Mouse (Mus musculus): Measurements from ENCODE around the gene Ap3m1. TPM values are rescaled to one million over a fixed set of nuclear protein-coding genes. Genes with fewer than 3 reads are reported as not detected.

Ap3m1 gene
- total and polyA plus RNA-seq, 3 experiments = 26.6 to 69.4 (median 51.6) TPM

GRCm38 (mm10) chr14:21085666-21086065, 33.4 kb upstream of the Ap3m1 start:
- TF ChIP-seq EP300 (IDR thresholded peaks at IDR 0.05; ENCODE audit: insufficient read depth, low read depth, low read length) = no peak
- no peak for TF ChIP-seq POLR2A (IDR thresholded peaks at IDR 0.05; ENCODE audit: insufficient read depth, low read depth, low read length)
- no peak for TF ChIP-seq CTCF (IDR thresholded peaks at IDR 0.05)
- no peak overlapping the region for H3K4me3 ChIP-seq
- WGBS = 71% methylated on average over 5 of the region's 5 CpGs
- H3K79me2 ChIP-seq (replicated peaks; ENCODE audit: control insufficient read depth, insufficient read depth, low read length) = peaks cover 5% of the 10 kb centered on the region; the same call in 1 of the 2 replicates
- no peak overlapping the region for H3K9ac ChIP-seq (ENCODE audit: low read depth, low read length)
- intact Hi-C loops (cut with DNase I) = no loop called here
- H3K36me3 ChIP-seq (ENCODE audit: control insufficient read depth, insufficient read depth, low read length) = peaks cover 9% of the 10 kb centered on the region
- no peak overlapping the region for H3K27ac ChIP-seq
- H3K4me1 ChIP-seq (ENCODE audit: control insufficient read depth, insufficient read depth, low read length) = peaks cover 4% of the 10 kb centered on the region
- no peak for DNase-seq
- no peaks in the 10 kb centered on the region for H3K27me3 ChIP-seq (ENCODE audit: control insufficient read depth, insufficient read depth, low read length)

GRCm38 (mm10) chr14:21082823-21083222, 30.5 kb upstream of the Ap3m1 start:
- H3K27me3 ChIP-seq (ENCODE audit: control insufficient read depth, insufficient read depth, low read length) = no peaks in the 10 kb centered on the region
- H3K4me1 ChIP-seq (ENCODE audit: control insufficient read depth, insufficient read depth, low read length) = peaks cover 4% of the 10 kb centered on the region
- no peak overlapping the region for H3K9ac ChIP-seq (ENCODE audit: low read depth, low read length)
- H3K27ac ChIP-seq = no peak overlapping the region
- no peak overlapping the region for H3K4me3 ChIP-seq
- DNase-seq = no peak
- peaks cover 6% of the 10 kb centered on the region; the same call in 1 of the 2 replicates for H3K79me2 ChIP-seq (replicated peaks; ENCODE audit: control insufficient read depth, insufficient read depth, low read length)
- H3K36me3 ChIP-seq (ENCODE audit: control insufficient read depth, insufficient read depth, low read length) = peaks cover 11% of the 10 kb centered on the region
- WGBS = 48% methylated on average over 1 of the region's 1 CpGs
- TF ChIP-seq POLR2A (IDR thresholded peaks at IDR 0.05; ENCODE audit: insufficient read depth, low read depth, low read length) (no peak), CTCF (IDR thresholded peaks at IDR 0.05) (no peak), EP300 (IDR thresholded peaks at IDR 0.05; ENCODE audit: insufficient read depth, low read depth, low read length) (no peak)
- intact Hi-C loops (cut with DNase I) = no loop called here

GRCm38 (mm10) chr14:21078511-21078910, 26.2 kb upstream of the Ap3m1 start:
- no peak overlapping the region for H3K4me3 ChIP-seq
- intact Hi-C loops (cut with DNase I) = no loop called here

GRCm38 (mm10) chr14:21077939-21078338, 25.6 kb upstream of the Ap3m1 start:
- no peaks in the 10 kb centered on the region for H3K27me3 ChIP-seq (ENCODE audit: control insufficient read depth, insufficient read depth, low read length)
- 55% methylated on average over 4 of the region's 4 CpGs for WGBS
- H3K27ac ChIP-seq = peak overlapping the region; percentile 53; the same call in 1 of the 2 replicates
- peaks cover 3% of the 10 kb centered on the region; the same call in 1 of the 2 replicates for H3K79me2 ChIP-seq (replicated peaks; ENCODE audit: control insufficient read depth, insufficient read depth, low read length)
- H3K9ac ChIP-seq (ENCODE audit: low read depth, low read length) = no peak overlapping the region
- intact Hi-C loops (cut with DNase I) = no loop called here
- H3K4me3 ChIP-seq = no peak overlapping the region
- DNase-seq = no peak
- peaks cover 7% of the 10 kb centered on the region for H3K36me3 ChIP-seq (ENCODE audit: control insufficient read depth, insufficient read depth, low read length)
- peaks cover 5% of the 10 kb centered on the region for H3K4me1 ChIP-seq (ENCODE audit: control insufficient read depth, insufficient read depth, low read length)
- TF ChIP-seq EP300 (IDR thresholded peaks at IDR 0.05; ENCODE audit: insufficient read depth, low read depth, low read length) = no peak
- no peak for TF ChIP-seq POLR2A (IDR thresholded peaks at IDR 0.05; ENCODE audit: insufficient read depth, low read depth, low read length)
- no peak for TF ChIP-seq CTCF (IDR thresholded peaks at IDR 0.05)

More at GRCm38 (mm10) chr14:21078511-21078910, 26.2 kb upstream of the Ap3m1 start:
- H3K9ac ChIP-seq (ENCODE audit: low read depth, low read length) = no peak overlapping the region
- DNase-seq = no peak
- peaks cover 8% of the 10 kb centered on the region for H3K4me1 ChIP-seq (ENCODE audit: control insufficient read depth, insufficient read depth, low read length)
- H3K36me3 ChIP-seq (ENCODE audit: control insufficient read depth, insufficient read depth, low read length) = peaks cover 7% of the 10 kb centered on the region
- H3K27me3 ChIP-seq (ENCODE audit: control insufficient read depth, insufficient read depth, low read length) = no peaks in the 10 kb centered on the region
- H3K27ac ChIP-seq = peak overlapping the region; percentile 53; the same call in 1 of the 2 replicates
- TF ChIP-seq CTCF (IDR thresholded peaks at IDR 0.05) (no peak), POLR2A (IDR thresholded peaks at IDR 0.05; ENCODE audit: insufficient read depth, low read depth, low read length) (no peak), EP300 (IDR thresholded peaks at IDR 0.05; ENCODE audit: insufficient read depth, low read depth, low read length) (no peak)
- peaks cover 3% of the 10 kb centered on the region; the same call in 1 of the 2 replicates for H3K79me2 ChIP-seq (replicated peaks; ENCODE audit: control insufficient read depth, insufficient read depth, low read length)

GRCm38 (mm10) chr14:21076501-21077194, 24.3 kb upstream of the Ap3m1 start:
- 30% methylated on average over 7 of the region's 7 CpGs for WGBS
- Histone ChIP-seq H3K4me1 (ENCODE audit: control insufficient read depth, insufficient read depth, low read length) (peaks cover 5% of the 10 kb centered on the region), H3K27ac (peak overlapping the region; percentile 88), H3K36me3 (ENCODE audit: control insufficient read depth, insufficient read depth, low read length) (peaks cover 5% of the 10 kb centered on the region), H3K27me3 (ENCODE audit: control insufficient read depth, insufficient read depth, low read length) (no peaks in the 10 kb centered on the region), H3K79me2 (replicated peaks; ENCODE audit: control insufficient read depth, insufficient read depth, low read length) (peaks cover 1% of the 10 kb centered on the region; the same call in 1 of the 2 replicates), H3K9ac (ENCODE audit: low read depth, low read length) (peak overlapping the region; percentile 61), H3K4me3 (peak overlapping the region; percentile 62)
- intact Hi-C loops (cut with DNase I) = no loop called here
- TF ChIP-seq POLR2A (IDR thresholded peaks at IDR 0.05; ENCODE audit: insufficient read depth, low read depth, low read length) (no peak), CTCF (IDR thresholded peaks at IDR 0.05) (no peak), EP300 (IDR thresholded peaks at IDR 0.05; ENCODE audit: insufficient read depth, low read depth, low read length) (no peak)
- DNase-seq = no peak

All from heart, adult 2 months (tissue).